Mouse (Mus musculus): Measurements from ENCODE around the gene Nosip. TPM values are rescaled to one million over a fixed set of nuclear protein-coding genes. Genes with fewer than 3 reads are reported as not detected.

Nosip gene
- polyA plus RNA-seq, 1 experiment from 2014 or later: 60.0 TPM

GRCm38 (mm10) chr7:45024281-45025248, 37.7 kb upstream of the Nosip start:
- H3K4me1 ChIP-seq: peaks cover 12% of the 10 kb centered on the region
- ATAC-seq (ENCODE audit: low FRiP score): no peak
- H3K4me3 ChIP-seq: no peak overlapping the region
- H3K9ac ChIP-seq: no peak overlapping the region
- no peak overlapping the region for H3K4me2 ChIP-seq (replicated peaks)
- no peak overlapping the region for H3K27ac ChIP-seq
- WGBS: 85% methylated on average over 15 of the region's 15 CpGs
- H3K9me3 ChIP-seq (replicated peaks): no peaks in the 10 kb centered on the region
- peaks cover 31% of the 10 kb centered on the region for H3K36me3 ChIP-seq
- H3K27me3 ChIP-seq: 0 out of 2 replicates have a peak, but pooled peaks cover 3% of the 10 kb centered on the region

DNA sequence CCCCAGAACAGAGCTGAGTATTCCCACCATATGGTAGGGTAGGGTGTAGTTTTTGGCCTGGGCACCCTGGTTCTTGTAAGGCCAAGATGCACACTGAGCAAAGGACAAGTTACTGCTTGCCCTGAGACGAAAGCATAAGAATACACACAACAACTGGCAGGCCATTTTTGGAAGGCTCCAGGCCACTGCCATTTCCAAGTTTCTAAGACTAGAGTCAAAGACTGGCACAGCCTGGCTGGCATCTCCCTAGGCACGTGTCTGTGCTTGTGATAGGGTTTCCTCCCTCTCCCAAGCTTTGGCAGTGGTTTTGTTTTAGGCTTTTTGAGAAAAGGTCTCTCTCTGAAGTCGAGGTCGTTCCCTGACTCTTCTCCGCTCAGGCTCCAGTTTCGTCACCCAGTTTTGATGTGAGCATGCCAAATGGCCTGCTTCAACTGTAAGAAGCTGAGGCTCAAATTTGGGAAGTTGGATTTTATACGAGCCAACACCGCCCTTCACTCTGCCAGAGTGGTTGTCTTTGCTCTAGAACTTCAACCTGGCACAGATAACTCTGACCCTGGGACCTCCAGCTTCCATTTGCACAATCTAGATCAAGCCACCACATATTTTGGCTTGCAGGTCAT, 36.5 kb upstream of the Nosip start:
- H3K9me3 ChIP-seq (replicated peaks): no peaks in the 10 kb centered on the region
- H3K4me2 ChIP-seq (replicated peaks): no peak overlapping the region
- H3K4me3 ChIP-seq: no peak overlapping the region
- peak overlapping the region; percentile 52 for H3K27ac ChIP-seq
- ATAC-seq (ENCODE audit: low FRiP score): no peak
- no peaks in the 10 kb centered on the region for H3K27me3 ChIP-seq
- 80% methylated on average over 8 of the region's 8 CpGs for WGBS
- H3K4me1 ChIP-seq: peaks cover 12% of the 10 kb centered on the region
- H3K9ac ChIP-seq: no peak overlapping the region
- H3K36me3 ChIP-seq: peaks cover 42% of the 10 kb centered on the region

DNA sequence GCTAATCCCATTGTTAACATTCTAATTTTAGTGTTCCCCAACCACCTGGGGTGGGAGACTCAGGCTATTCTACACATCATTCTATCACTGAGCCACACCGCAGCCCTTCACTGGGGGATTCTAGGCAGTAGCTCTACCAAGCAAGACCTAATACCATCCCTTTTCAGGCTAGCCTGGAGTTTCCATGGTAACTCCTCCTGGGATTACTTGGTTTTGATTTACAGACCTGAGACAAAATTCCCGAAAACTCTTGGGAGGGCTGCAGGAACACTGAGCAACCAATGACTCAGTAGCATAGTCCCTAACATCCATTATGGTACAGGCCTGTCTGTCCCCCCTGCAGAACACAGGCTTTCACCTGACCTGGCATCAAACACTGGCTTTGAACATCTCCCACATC, 36.0 kb upstream of the Nosip start:
- no peak for ATAC-seq (ENCODE audit: low FRiP score)
- Histone ChIP-seq H3K4me3 (no peak overlapping the region), H3K9ac (no peak overlapping the region), H3K4me2 (replicated peaks) (no peak overlapping the region), H3K27me3 (no peaks in the 10 kb centered on the region), H3K4me1 (peaks cover 12% of the 10 kb centered on the region), H3K27ac (peak overlapping the region; percentile 13; the same call in 1 of the 2 replicates), H3K9me3 (replicated peaks) (no peaks in the 10 kb centered on the region), H3K36me3 (peaks cover 48% of the 10 kb centered on the region)
- WGBS: 54% methylated on average over 2 of the region's 2 CpGs

GRCm38 (mm10) chr7:45027761-45028160, 34.5 kb upstream of the Nosip start:
- ATAC-seq (ENCODE audit: low FRiP score): no peak
- Histone ChIP-seq H3K27ac (no peak overlapping the region), H3K4me3 (no peak overlapping the region), H3K36me3 (peaks cover 63% of the 10 kb centered on the region), H3K4me1 (peaks cover 12% of the 10 kb centered on the region), H3K4me2 (replicated peaks) (no peak overlapping the region), H3K9ac (no peak overlapping the region), H3K27me3 (no peaks in the 10 kb centered on the region), H3K9me3 (replicated peaks) (no peaks in the 10 kb centered on the region)
- WGBS: 93% methylated on average over 9 of the region's 9 CpGs

GRCm38 (mm10) chr7:45028351-45028750, 33.9 kb upstream of the Nosip start:
- ATAC-seq (ENCODE audit: low FRiP score): no peak
- H3K27ac ChIP-seq: no peak overlapping the region
- no peak overlapping the region for H3K4me2 ChIP-seq (replicated peaks)
- peaks cover 12% of the 10 kb centered on the region for H3K4me1 ChIP-seq
- 93% methylated on average over 10 of the region's 11 CpGs for WGBS
- no peaks in the 10 kb centered on the region for H3K9me3 ChIP-seq (replicated peaks)
- no peak overlapping the region for H3K4me3 ChIP-seq
- no peaks in the 10 kb centered on the region for H3K27me3 ChIP-seq
- no peak overlapping the region for H3K9ac ChIP-seq
- H3K36me3 ChIP-seq: peaks cover 69% of the 10 kb centered on the region

GRCm38 (mm10) chr7:45029995-45030394, 32.2 kb upstream of the Nosip start:
- Histone ChIP-seq H3K27me3 (no peaks in the 10 kb centered on the region), H3K9me3 (replicated peaks) (no peaks in the 10 kb centered on the region), H3K4me2 (replicated peaks) (no peak overlapping the region), H3K27ac (no peak overlapping the region), H3K4me3 (no peak overlapping the region), H3K9ac (no peak overlapping the region), H3K36me3 (peaks cover 85% of the 10 kb centered on the region), H3K4me1 (peaks cover 12% of the 10 kb centered on the region)
- WGBS: 94% methylated on average over 6 of the region's 6 CpGs
- ATAC-seq (ENCODE audit: low FRiP score): no peak

DNA sequence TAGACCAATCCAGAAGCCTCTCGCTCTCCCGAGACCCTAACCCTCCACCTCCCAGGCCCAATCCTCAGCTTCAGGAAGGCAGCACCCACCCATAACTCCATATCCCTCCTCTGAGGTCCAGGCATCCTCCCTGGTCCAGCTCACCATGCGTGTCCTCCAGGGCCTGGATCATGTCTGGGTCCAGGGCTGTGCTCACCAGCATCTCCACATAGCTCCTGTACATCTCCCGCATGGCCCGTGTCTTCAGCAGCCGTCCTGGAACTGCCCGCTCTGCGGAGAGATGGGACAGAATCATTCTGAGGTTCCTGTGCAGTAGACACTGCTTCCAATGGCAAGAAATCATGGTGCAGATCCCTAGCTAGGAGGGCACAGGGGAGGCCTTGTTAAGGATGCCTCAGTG, 31.4 kb upstream of the Nosip start:
- Histone ChIP-seq H3K27ac (no peak overlapping the region), H3K4me3 (no peak overlapping the region), H3K36me3 (peaks cover 94% of the 10 kb centered on the region), H3K4me1 (peaks cover 8% of the 10 kb centered on the region; the same call in 1 of the 2 replicates), H3K9me3 (replicated peaks) (no peaks in the 10 kb centered on the region), H3K27me3 (no peaks in the 10 kb centered on the region), H3K4me2 (replicated peaks) (no peak overlapping the region), H3K9ac (peak overlapping the region; percentile 23; the same call in 1 of the 2 replicates)
- ATAC-seq (ENCODE audit: low FRiP score): no peak
- 97% methylated on average over 8 of the region's 8 CpGs for WGBS

DNA sequence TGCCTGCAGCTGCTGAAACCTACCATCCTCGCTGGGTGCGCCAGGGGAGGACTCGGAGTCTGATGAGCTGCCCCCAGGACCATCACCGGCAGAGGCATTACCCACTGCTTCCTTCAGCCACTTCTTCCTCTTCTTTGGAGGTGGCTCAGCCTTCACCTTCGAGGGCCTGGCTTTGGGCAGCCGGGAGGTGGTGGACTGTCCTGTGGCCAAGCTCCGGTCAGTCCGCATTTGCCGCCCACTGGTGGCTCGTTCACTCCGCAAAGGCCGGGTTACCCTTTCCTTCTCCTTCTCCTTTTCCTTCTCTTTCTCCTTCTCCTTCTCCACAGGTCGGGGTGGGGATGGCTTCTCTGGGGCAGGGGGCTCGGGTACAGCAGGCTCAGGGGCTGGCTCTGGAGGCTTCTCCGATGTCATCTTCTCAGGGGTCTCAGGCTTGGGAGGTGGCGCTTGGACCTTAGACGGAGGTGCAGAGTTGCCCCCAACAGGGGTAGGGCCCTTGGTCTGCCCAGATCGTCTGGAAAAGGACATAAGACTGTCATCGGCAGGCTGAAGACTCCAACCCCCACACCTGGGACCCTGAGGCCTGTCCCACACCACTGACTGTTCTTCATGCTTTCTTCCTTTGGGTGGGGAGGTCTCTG, 28.4 kb upstream of the Nosip start:
- Histone ChIP-seq H3K4me1 (no peaks in the 10 kb centered on the region), H3K9me3 (replicated peaks) (no peaks in the 10 kb centered on the region), H3K36me3 (peaks cover 99% of the 10 kb centered on the region), H3K9ac (no peak overlapping the region), H3K27ac (no peak overlapping the region), H3K4me2 (replicated peaks) (no peak overlapping the region), H3K4me3 (no peak overlapping the region), H3K27me3 (no peaks in the 10 kb centered on the region)
- ATAC-seq (ENCODE audit: low FRiP score): no peak
- 94% methylated on average over 19 of the region's 19 CpGs for WGBS

GRCm38 (mm10) chr7:45035631-45036030, 26.6 kb upstream of the Nosip start:
- ATAC-seq (ENCODE audit: low FRiP score): no peak
- no peak overlapping the region for H3K27ac ChIP-seq
- peaks cover 99% of the 10 kb centered on the region for H3K36me3 ChIP-seq
- H3K27me3 ChIP-seq: no peaks in the 10 kb centered on the region
- no peaks in the 10 kb centered on the region for H3K9me3 ChIP-seq (replicated peaks)
- H3K4me2 ChIP-seq (replicated peaks): no peak overlapping the region
- H3K4me3 ChIP-seq: no peak overlapping the region
- H3K4me1 ChIP-seq: no peaks in the 10 kb centered on the region
- 89% methylated on average over 3 of the region's 3 CpGs for WGBS
- no peak overlapping the region for H3K9ac ChIP-seq

- Histone ChIP-seq H3K4me2 (replicated peaks) (no peak overlapping the region), H3K36me3 (peaks cover 99% of the 10 kb centered on the region), H3K4me1 (no peaks in the 10 kb centered on the region), H3K27ac (no peak overlapping the region), H3K9ac (no peak overlapping the region), H3K27me3 (no peaks in the 10 kb centered on the region), H3K4me3 (no peak overlapping the region), H3K9me3 (replicated peaks) (no peaks in the 10 kb centered on the region)
- WGBS: 89% methylated on average over 11 of the region's 11 CpGs
- ATAC-seq (ENCODE audit: low FRiP score): no peak
Observed at GRCm38 (mm10) chr7:45036702-45037101, 25.5 kb upstream of the Nosip start.

- H3K4me3 ChIP-seq: no peak overlapping the region
- peaks cover 99% of the 10 kb centered on the region for H3K36me3 ChIP-seq
- H3K27me3 ChIP-seq: no peaks in the 10 kb centered on the region
- H3K4me2 ChIP-seq (replicated peaks): no peak overlapping the region
- no peak overlapping the region for H3K27ac ChIP-seq
- no peak for ATAC-seq (ENCODE audit: low FRiP score)
- WGBS: 73% methylated on average over 7 of the region's 7 CpGs
- H3K4me1 ChIP-seq: no peaks in the 10 kb centered on the region
- H3K9ac ChIP-seq: no peak overlapping the region
- H3K9me3 ChIP-seq (replicated peaks): no peaks in the 10 kb centered on the region
Observed at GRCm38 (mm10) chr7:45037720-45038361, 24.4 kb upstream of the Nosip start.

- no peak overlapping the region for H3K27ac ChIP-seq
- 93% methylated on average over 9 of the region's 9 CpGs for WGBS
- no peaks in the 10 kb centered on the region for H3K4me1 ChIP-seq
- ATAC-seq (ENCODE audit: low FRiP score): no peak
- peaks cover 99% of the 10 kb centered on the region for H3K36me3 ChIP-seq
- no peak overlapping the region for H3K4me3 ChIP-seq
- H3K4me2 ChIP-seq (replicated peaks): no peak overlapping the region
- H3K27me3 ChIP-seq: no peaks in the 10 kb centered on the region
- no peak overlapping the region for H3K9ac ChIP-seq
- H3K9me3 ChIP-seq (replicated peaks): no peaks in the 10 kb centered on the region
Observed at GRCm38 (mm10) chr7:45038411-45038810, 23.8 kb upstream of the Nosip start.

All from hindbrain, embryonic 12.5 days (tissue).